Mouse (Mus musculus): ENCODE data around the gene Myh4. TPM values are rescaled to one million over a fixed set of nuclear protein-coding genes. Genes with fewer than 3 reads are reported as not detected.

The Myh4 gene
- total RNA-seq, 1 experiment from 2014 or later, result not detected

Other genes starting within 250 kb of the Myh4 start
- gene Tmem220, start 212.9 kb upstream of the Myh4 start, total RNA-seq (2017), result 1.3 to 4.1 TPM in 2 of 3 replicates, not detected in the other
- 32.8 to 44.4 TPM (median 35.9 TPM) in 3 replicates for gene Adprm, start 185.4 kb upstream of the Myh4 start, total RNA-seq (2017)
- gene Sco1, start 185.4 kb upstream of the Myh4 start, total RNA-seq (2017), result 13.8 to 17.9 TPM (median 14.6 TPM) in 3 replicates
- gene Myh3, start 159.7 kb upstream of the Myh4 start, total RNA-seq (2017), result not detected in 3 replicates
- not detected in 3 replicates for gene Myh2, start 67.0 kb upstream of the Myh4 start, total RNA-seq (2017)
- gene Myh1, start 38.0 kb upstream of the Myh4 start, total RNA-seq (2017), result not detected in 3 replicates
- gene Myh8, start 39.1 kb downstream of the Myh4 start, total RNA-seq (2017), result not detected in 3 replicates
- gene Myh13, start 83.6 kb downstream of the Myh4 start, total RNA-seq (2017), result not detected in 3 replicates
- gene Gas7, start 217.4 kb downstream of the Myh4 start, total RNA-seq (2017), result 12.4 to 34.6 TPM (median 19.5 TPM) in 3 replicates